Mouse (Mus musculus): ENCODE results near the gene Atp23.
"Not testable (repeated sequence)": the region's sequence is repeated elsewhere in the genome, so short reads cannot be mapped to it uniquely, and the experiment has no call there.

Atp23 gene

GRCm38 (mm10) chr10:126826216-126826615, 74.9 kb downstream of the Atp23 start:
- in situ Hi-C loops (cut with MseI, MboI): not testable (repeated sequence)

DNA sequence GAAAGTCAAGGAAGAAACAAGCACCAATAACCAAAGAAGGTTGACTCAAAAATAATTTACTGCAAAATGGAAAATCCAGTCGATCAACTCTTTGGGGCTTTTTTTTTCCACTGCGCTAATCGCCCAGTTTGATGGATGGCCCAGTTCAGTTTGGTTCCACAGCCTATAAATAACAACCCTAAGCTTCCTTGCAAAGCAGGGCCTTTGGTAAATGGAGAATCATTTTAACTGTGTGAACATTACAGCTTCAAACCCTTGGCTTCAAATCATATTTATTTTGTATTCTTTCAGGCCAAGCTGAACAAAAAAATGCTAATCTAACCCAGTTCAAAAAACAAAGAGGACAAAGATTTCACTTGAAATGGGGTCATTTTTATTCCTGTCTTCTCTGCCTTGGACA, 78.7 kb downstream of the Atp23 start:
- in situ Hi-C loops (cut with MseI, MboI): no loop called here
